Mouse (Mus musculus): ENCODE measurements around the gene Sphkap. TPM values are rescaled to one million over a fixed set of nuclear protein-coding genes. Genes with fewer than 3 reads are reported as not detected.

Gene Sphkap
- total RNA-seq, 1 experiment: 0.04 TPM

GRCm38 (mm10) chr1:83227946-83228345, 180.1 kb downstream of the Sphkap start:
- H3K9ac ChIP-seq (ENCODE audit: insufficient read depth, low read depth, low read length, poor library complexity, severe bottlenecking): no peak overlapping the region
- TF ChIP-seq ZC3H11A (IDR thresholded peaks at IDR 0.05; ENCODE audit: borderline replicate concordance, low read depth, low read length) (no peak), HCFC1 (IDR thresholded peaks at IDR 0.05; ENCODE audit: borderline replicate concordance, insufficient read depth, low read length) (no peak), ZNF384 (IDR thresholded peaks at IDR 0.05; ENCODE audit: low read depth, low read length) (no peak), MAFK (IDR thresholded peaks at IDR 0.05; ENCODE audit: insufficient read depth, low read depth, low read length) (no peak), CHD2 (IDR thresholded peaks at IDR 0.05; ENCODE audit: low read depth, low read length) (no peak)
- H3K27ac ChIP-seq (ENCODE audit: insufficient read depth, low read depth, low read length, poor library complexity, severe bottlenecking): no peak overlapping the region
- no peak overlapping the region for H3K4me3 ChIP-seq (ENCODE audit: insufficient read depth in 1 of 2, low read depth in 1 of 2, low read length in 2 of 2, poor library complexity in 1 of 2, severe bottlenecking in 1 of 2)
- no peaks in the 10 kb centered on the region for H3K9me3 ChIP-seq (ENCODE audit: control insufficient read depth, insufficient read depth, low read depth, low read length)
- no peak for DNase-seq (ENCODE audit: low read depth, low spot score)
- no peaks in the 10 kb centered on the region for H3K4me1 ChIP-seq (ENCODE audit: control insufficient read depth in 2 of 2, insufficient read depth in 2 of 2, low read length in 2 of 2, poor library complexity in 1 of 2)
- in situ Hi-C loops (cut with MboI; ENCODE audit: low sequenced_read_pairs in 2 of 2, unreplicated experiment in 2 of 2): loop anchor here in 1 of 2 experiments (10.0 kb wide), 1 partner anchor 487 kb away; no protein-coding TSS in a partner anchor
- no peaks in the 10 kb centered on the region for H3K36me3 ChIP-seq (ENCODE audit: control insufficient read depth, insufficient read depth, low read length, poor library complexity, severe bottlenecking)

- Histone ChIP-seq H3K27ac (ENCODE audit: insufficient read depth, low read depth, low read length, poor library complexity, severe bottlenecking) (no peak overlapping the region), H3K9me3 (ENCODE audit: control insufficient read depth, insufficient read depth, low read depth, low read length) (no peaks in the 10 kb centered on the region), H3K9ac (ENCODE audit: insufficient read depth, low read depth, low read length, poor library complexity, severe bottlenecking) (no peak overlapping the region), H3K36me3 (ENCODE audit: control insufficient read depth, insufficient read depth, low read length, poor library complexity, severe bottlenecking) (no peaks in the 10 kb centered on the region), H3K4me1 (ENCODE audit: control insufficient read depth in 2 of 2, insufficient read depth in 2 of 2, low read length in 2 of 2, poor library complexity in 1 of 2) (no peaks in the 10 kb centered on the region), H3K4me3 (ENCODE audit: insufficient read depth in 1 of 2, low read depth in 1 of 2, low read length in 2 of 2, poor library complexity in 1 of 2, severe bottlenecking in 1 of 2) (no peak overlapping the region)
- TF ChIP-seq ZNF384 (IDR thresholded peaks at IDR 0.05; ENCODE audit: low read depth, low read length): no peak
- TF ChIP-seq HCFC1 (IDR thresholded peaks at IDR 0.05; ENCODE audit: borderline replicate concordance, insufficient read depth, low read length): no peak
- TF ChIP-seq CHD2 (IDR thresholded peaks at IDR 0.05; ENCODE audit: low read depth, low read length): no peak
- no peak for TF ChIP-seq ZC3H11A (IDR thresholded peaks at IDR 0.05; ENCODE audit: borderline replicate concordance, low read depth, low read length)
- no peak for TF ChIP-seq MAFK (IDR thresholded peaks at IDR 0.05; ENCODE audit: insufficient read depth, low read depth, low read length)
- DNase-seq (ENCODE audit: low read depth, low spot score): no peak
- in situ Hi-C loops (cut with MboI; ENCODE audit: low sequenced_read_pairs in 2 of 2, unreplicated experiment in 2 of 2): loop anchor here in 1 of 2 experiments (10.0 kb wide), 1 partner anchor 490 kb away; no protein-coding TSS in a partner anchor
These were observed 183.5 kb downstream of the Sphkap start for GRCm38 (mm10) chr1:83224423-83224960.

- in situ Hi-C loops (cut with MboI; ENCODE audit: low sequenced_read_pairs in 2 of 2, unreplicated experiment in 2 of 2): loop anchor here in 1 of 2 experiments (10.0 kb wide), 1 partner anchor 492 kb away; no protein-coding TSS in a partner anchor
- no peaks in the 10 kb centered on the region for H3K9me3 ChIP-seq (ENCODE audit: control insufficient read depth, insufficient read depth, low read depth, low read length)
- H3K36me3 ChIP-seq (ENCODE audit: control insufficient read depth, insufficient read depth, low read length, poor library complexity, severe bottlenecking): no peaks in the 10 kb centered on the region
These were observed 184.9 kb downstream of the Sphkap start for GRCm38 (mm10) chr1:83223072-83223471.

GRCm38 (mm10) chr1:83218260-83218659, 189.7 kb downstream of the Sphkap start:
- Histone ChIP-seq H3K4me3 (ENCODE audit: insufficient read depth in 1 of 2, low read depth in 1 of 2, low read length in 2 of 2, poor library complexity in 1 of 2, severe bottlenecking in 1 of 2) (no peak overlapping the region), H3K9me3 (ENCODE audit: control insufficient read depth, insufficient read depth, low read depth, low read length) (no peaks in the 10 kb centered on the region), H3K27ac (ENCODE audit: insufficient read depth, low read depth, low read length, poor library complexity, severe bottlenecking) (no peak overlapping the region), H3K9ac (ENCODE audit: insufficient read depth, low read depth, low read length, poor library complexity, severe bottlenecking) (no peak overlapping the region), H3K4me1 (ENCODE audit: control insufficient read depth in 2 of 2, insufficient read depth in 2 of 2, low read length in 2 of 2, poor library complexity in 1 of 2) (no peaks in the 10 kb centered on the region), H3K36me3 (ENCODE audit: control insufficient read depth, insufficient read depth, low read length, poor library complexity, severe bottlenecking) (no peaks in the 10 kb centered on the region)
- TF ChIP-seq HCFC1 (IDR thresholded peaks at IDR 0.05; ENCODE audit: borderline replicate concordance, insufficient read depth, low read length) (no peak), MAFK (IDR thresholded peaks at IDR 0.05; ENCODE audit: insufficient read depth, low read depth, low read length) (no peak), ZNF384 (IDR thresholded peaks at IDR 0.05; ENCODE audit: low read depth, low read length) (no peak), ZC3H11A (IDR thresholded peaks at IDR 0.05; ENCODE audit: borderline replicate concordance, low read depth, low read length) (no peak), CHD2 (IDR thresholded peaks at IDR 0.05; ENCODE audit: low read depth, low read length) (no peak)
- in situ Hi-C loops (cut with MboI; ENCODE audit: low sequenced_read_pairs in 2 of 2, unreplicated experiment in 2 of 2): no loop called here
- DNase-seq (ENCODE audit: low read depth, low spot score): no peak

More at GRCm38 (mm10) chr1:83223072-83223471, 184.9 kb downstream of the Sphkap start:
- TF ChIP-seq MAFK (IDR thresholded peaks at IDR 0.05; ENCODE audit: insufficient read depth, low read depth, low read length) (no peak), ZC3H11A (IDR thresholded peaks at IDR 0.05; ENCODE audit: borderline replicate concordance, low read depth, low read length) (no peak; the same call in 1 of the 2 replicates), ZNF384 (IDR thresholded peaks at IDR 0.05; ENCODE audit: low read depth, low read length) (no peak)
- peak; percentile 4 for DNase-seq (ENCODE audit: low read depth, low spot score)
- Histone ChIP-seq H3K27ac (ENCODE audit: insufficient read depth, low read depth, low read length, poor library complexity, severe bottlenecking) (no peak overlapping the region), H3K9ac (ENCODE audit: insufficient read depth, low read depth, low read length, poor library complexity, severe bottlenecking) (no peak overlapping the region), H3K4me1 (ENCODE audit: control insufficient read depth in 2 of 2, insufficient read depth in 2 of 2, low read length in 2 of 2, poor library complexity in 1 of 2) (no peaks in the 10 kb centered on the region), H3K4me3 (ENCODE audit: insufficient read depth in 1 of 2, low read depth in 1 of 2, low read length in 2 of 2, poor library complexity in 1 of 2, severe bottlenecking in 1 of 2) (no peak overlapping the region)

All from ES-E14 (cell line).